Mouse (Mus musculus) liver, embryonic 12.5 days (tissue): ENCODE measurements at regions not wholly inside any gene's neighbourhood (a gene's known extent, or its start where the extent isn't known, plus 50 kb on each side); places are given as distances from the start of the nearest gene placed in this dataset.
A peak's percentile ranks its signal among the peaks of the same experiment; 100 is the strongest.

ENCODE experiments used
- ATAC-seq: fragments of 200-750 bp; cut with Nextera tagmentation; 2 replicates; pipeline ENCODE4 v1.8.0; 2017; ENCODE audit warnings: moderate number of reproducible peaks, mild to moderate bottlenecking, moderate library complexity
- H3K27ac ChIP-seq: fragments of 300-500 bp; sonication (generic); 2 replicates; pipeline ENCODE4 v1.5.1; 2016; ENCODE audit warnings: mild to moderate bottlenecking
- H3K27me3 ChIP-seq: fragments of 300-500 bp; sonication (generic); replicated peaks from 2 replicates; pipeline ENCODE4 v1.6.1; 2016; ENCODE audit warnings: mild to moderate bottlenecking, moderate library complexity
- H3K36me3 ChIP-seq: fragments of 300-500 bp; sonication (generic); 2 replicates; pipeline ENCODE4 v1.6.1; 2016; ENCODE audit warnings: mild to moderate bottlenecking, moderate library complexity
- H3K4me1 ChIP-seq: fragments of 300-500 bp; sonication (generic); 2 replicates; pipeline ENCODE4 v1.6.1; 2016
- H3K4me2 ChIP-seq: fragments of 300-500 bp; sonication (generic); 2 replicates; pipeline ENCODE4 v1.6.1; 2016; ENCODE audit warnings: mild to moderate bottlenecking, moderate library complexity
- H3K4me3 ChIP-seq: fragments of 300-500 bp; sonication (generic); 2 replicates; pipeline ENCODE4 v1.5.1; 2016; ENCODE audit warnings: mild to moderate bottlenecking, moderate library complexity
- H3K9ac ChIP-seq: fragments of 300-500 bp; sonication (generic); 2 replicates; pipeline ENCODE4 v1.6.1; 2016; ENCODE audit warnings: mild to moderate bottlenecking, moderate library complexity
- H3K9me3 ChIP-seq: fragments of 300-500 bp; sonication (generic); replicated peaks from 2 replicates; pipeline ENCODE4 v1.6.1; 2016; ENCODE audit warnings: mild to moderate bottlenecking, moderate library complexity
- WGBS: fragments of 180-500 bp; shearing (Covaris S2); methylation state at CpG from one replicate; pipeline ENCODE4 v1.1.7; 2016; ENCODE audit not compliant: insufficient replicate concordance; 5-methylcytosine and 5-hydroxymethylcytosine counted together

- Histone ChIP-seq H3K27ac (no peak overlapping the region), H3K4me2 (no peak overlapping the region), H3K9me3 (no peaks in the 10 kb centered on the region), H3K4me1 (no peaks in the 10 kb centered on the region), H3K4me3 (no peak overlapping the region), H3K9ac (no peak overlapping the region), H3K36me3 (no peaks in the 10 kb centered on the region), H3K27me3 (no peaks in the 10 kb centered on the region)
- 62% methylated on average over 4 of the region's 4 CpGs for WGBS
- no peak for ATAC-seq
Measured at GRCm38 (mm10) chr9:59143610-59144009, 107.4 kb upstream of the Neo1 start.

- Histone ChIP-seq H3K27me3 (no peaks in the 10 kb centered on the region), H3K36me3 (no peaks in the 10 kb centered on the region), H3K9ac (no peak overlapping the region), H3K9me3 (no peaks in the 10 kb centered on the region), H3K4me3 (no peak overlapping the region), H3K27ac (0 out of 2 replicates have a peak overlapping the region, but pooled peaks have one; percentile 2), H3K4me1 (no peaks in the 10 kb centered on the region), H3K4me2 (no peak overlapping the region)
- 48% methylated on average over 15 of the region's 15 CpGs for WGBS
- no peak for ATAC-seq
Measured at GRCm38 (mm10) chr9:59134171-59135041, 98.2 kb upstream of the Neo1 start.

GRCm38 (mm10) chr9:59129699-59130340, 93.6 kb upstream of the Neo1 start:
- Histone ChIP-seq H3K27me3 (no peaks in the 10 kb centered on the region), H3K4me2 (no peak overlapping the region), H3K27ac (no peak overlapping the region), H3K4me3 (no peak overlapping the region), H3K36me3 (no peaks in the 10 kb centered on the region), H3K9ac (no peak overlapping the region), H3K9me3 (no peaks in the 10 kb centered on the region), H3K4me1 (no peaks in the 10 kb centered on the region)
- ATAC-seq = no peak
- WGBS = 60% methylated on average over 9 of the region's 9 CpGs

- H3K9me3 ChIP-seq = no peaks in the 10 kb centered on the region
- ATAC-seq = no peak
- H3K27me3 ChIP-seq = no peaks in the 10 kb centered on the region
- no peak overlapping the region for H3K27ac ChIP-seq
- no peaks in the 10 kb centered on the region for H3K36me3 ChIP-seq
- WGBS = 75% methylated on average over 1 of the region's 1 CpGs
- H3K4me1 ChIP-seq = no peaks in the 10 kb centered on the region
- H3K4me3 ChIP-seq = no peak overlapping the region
- no peak overlapping the region for H3K9ac ChIP-seq
- H3K4me2 ChIP-seq = no peak overlapping the region
Measured at GRCm38 (mm10) chr9:59129252-59129651, 93.0 kb upstream of the Neo1 start.

- no peak for ATAC-seq
- no peaks in the 10 kb centered on the region for H3K9me3 ChIP-seq
- no peaks in the 10 kb centered on the region for H3K27me3 ChIP-seq
- no peak overlapping the region for H3K9ac ChIP-seq
- 55% methylated on average over 2 of the region's 2 CpGs for WGBS
- H3K27ac ChIP-seq = no peak overlapping the region
- no peak overlapping the region for H3K4me3 ChIP-seq
- no peaks in the 10 kb centered on the region for H3K4me1 ChIP-seq
- H3K36me3 ChIP-seq = no peaks in the 10 kb centered on the region
- no peak overlapping the region for H3K4me2 ChIP-seq
Measured at GRCm38 (mm10) chr9:59128023-59128422, 91.8 kb upstream of the Neo1 start.

GRCm38 (mm10) chr9:59125886-59126285, 89.6 kb upstream of the Neo1 start:
- no peak overlapping the region for H3K4me3 ChIP-seq
- no peak overlapping the region for H3K27ac ChIP-seq
- no peak for ATAC-seq
- H3K4me1 ChIP-seq = no peaks in the 10 kb centered on the region
- 67% methylated on average over 6 of the region's 6 CpGs for WGBS
- H3K4me2 ChIP-seq = no peak overlapping the region
- no peak overlapping the region for H3K9ac ChIP-seq
- H3K9me3 ChIP-seq = no peaks in the 10 kb centered on the region
- no peaks in the 10 kb centered on the region for H3K36me3 ChIP-seq
- no peaks in the 10 kb centered on the region for H3K27me3 ChIP-seq

- H3K4me3 ChIP-seq = no peak overlapping the region
- ATAC-seq = no peak
- WGBS = 52% methylated on average over 2 of the region's 2 CpGs
Measured at GRCm38 (mm10) chr9:59116561-59116960, 80.3 kb upstream of the Neo1 start.

GRCm38 (mm10) chr9:59113859-59114258, 77.6 kb upstream of the Neo1 start:
- 51% methylated on average over 4 of the region's 4 CpGs for WGBS
- no peaks in the 10 kb centered on the region for H3K9me3 ChIP-seq
- H3K4me3 ChIP-seq = no peak overlapping the region
- no peak overlapping the region for H3K4me2 ChIP-seq
- ATAC-seq = no peak
- no peak overlapping the region for H3K27ac ChIP-seq
- H3K4me1 ChIP-seq = no peaks in the 10 kb centered on the region
- no peak overlapping the region for H3K9ac ChIP-seq
- H3K36me3 ChIP-seq = no peaks in the 10 kb centered on the region
- no peaks in the 10 kb centered on the region for H3K27me3 ChIP-seq

More at GRCm38 (mm10) chr9:59116561-59116960, 80.3 kb upstream of the Neo1 start:
- no peaks in the 10 kb centered on the region for H3K9me3 ChIP-seq
- H3K9ac ChIP-seq = no peak overlapping the region
- no peak overlapping the region for H3K4me2 ChIP-seq
- H3K27ac ChIP-seq = no peak overlapping the region
- no peaks in the 10 kb centered on the region for H3K36me3 ChIP-seq
- H3K27me3 ChIP-seq = no peaks in the 10 kb centered on the region
- no peaks in the 10 kb centered on the region for H3K4me1 ChIP-seq

GRCm38 (mm10) chr9:59099738-59100137, 63.5 kb upstream of the Neo1 start:
- Histone ChIP-seq H3K27ac (no peak overlapping the region), H3K4me1 (no peaks in the 10 kb centered on the region), H3K4me2 (no peak overlapping the region), H3K9ac (no peak overlapping the region), H3K9me3 (no peaks in the 10 kb centered on the region), H3K36me3 (no peaks in the 10 kb centered on the region), H3K4me3 (no peak overlapping the region), H3K27me3 (no peaks in the 10 kb centered on the region)
- no peak for ATAC-seq
- 69% methylated on average over 5 of the region's 5 CpGs for WGBS

GRCm38 (mm10) chr9:59097564-59097963, 61.3 kb upstream of the Neo1 start:
- WGBS = 67% methylated on average over 4 of the region's 4 CpGs
- no peak overlapping the region for H3K4me3 ChIP-seq
- no peak for ATAC-seq

GRCm38 (mm10) chr9:59096551-59097268, 60.5 kb upstream of the Neo1 start:
- WGBS = 60% methylated on average over 12 of the region's 12 CpGs
- Histone ChIP-seq H3K36me3 (no peaks in the 10 kb centered on the region), H3K4me2 (no peak overlapping the region), H3K27me3 (no peaks in the 10 kb centered on the region), H3K9me3 (no peaks in the 10 kb centered on the region), H3K9ac (no peak overlapping the region), H3K27ac (no peak overlapping the region), H3K4me3 (no peak overlapping the region), H3K4me1 (no peaks in the 10 kb centered on the region)
- ATAC-seq = no peak

More at GRCm38 (mm10) chr9:59097564-59097963, 61.3 kb upstream of the Neo1 start:
- Histone ChIP-seq H3K27me3 (no peaks in the 10 kb centered on the region), H3K36me3 (no peaks in the 10 kb centered on the region), H3K27ac (no peak overlapping the region), H3K4me2 (no peak overlapping the region), H3K9me3 (no peaks in the 10 kb centered on the region), H3K4me1 (no peaks in the 10 kb centered on the region), H3K9ac (no peak overlapping the region)

GRCm38 (mm10) chr9:59095626-59096025, 59.4 kb upstream of the Neo1 start:
- Histone ChIP-seq H3K4me3 (no peak overlapping the region), H3K4me1 (no peaks in the 10 kb centered on the region), H3K9me3 (no peaks in the 10 kb centered on the region), H3K27ac (no peak overlapping the region), H3K4me2 (no peak overlapping the region), H3K27me3 (no peaks in the 10 kb centered on the region), H3K36me3 (no peaks in the 10 kb centered on the region), H3K9ac (no peak overlapping the region)
- WGBS = 75% methylated on average over 7 of the region's 7 CpGs
- ATAC-seq = no peak
